21 mouse cellular contexts compared by ENCODE assay signal in genomic region chr5:146418092-146418491, GRCm38 (mm10). TPM values are rescaled to one million over a fixed set of nuclear protein-coding genes. Genes with fewer than 3 reads are reported as not detected.
A peak's percentile ranks its signal among the peaks of the same experiment; 100 is the strongest.
DNase-seq lines count a peak whose midpoint lies in the region; ATAC-seq and TF ChIP-seq lines count a peak whose summit lies in the region.
"Had no signal": no experiment of that assay in that cellular context is flagged by ENCODE, and none has a peak within 500 bp of the region (broad histone marks: within the 10 kb centered on the region; RNA-seq: fewer than 3 reads in every experiment).

No protein-coding gene starts in this region.

- peaks cover 23% of the 10 kb centered on the region for H3K4me1 ChIP-seq in hindbrain, postnatal 0 days (ENCODE audit: insufficient read depth, low read length)
- peaks cover 30% of the 10 kb centered on the region for H3K4me1 ChIP-seq in hindbrain, embryonic 10.5 days (replicated peaks)
- H3K4me1 ChIP-seq in neural tube, embryonic 15.5 days: peaks cover 44% of the 10 kb centered on the region
- no peaks in the 10 kb centered on the region for H3K4me1 ChIP-seq in intestine, embryonic 16.5 days (ENCODE audit: control insufficient read depth, insufficient read depth, low read length)
- H3K4me1 ChIP-seq: intestine, embryonic 15.5 days; limb, embryonic 13.5 days had no signal

- H3K36me3 ChIP-seq in hindbrain, postnatal 0 days (ENCODE audit: insufficient read depth, low read length): no peaks in the 10 kb centered on the region
- 0 out of 2 replicates have a peak, but pooled peaks cover 2% of the 10 kb centered on the region for H3K36me3 ChIP-seq in hindbrain, embryonic 10.5 days
- no peaks in the 10 kb centered on the region for H3K36me3 ChIP-seq in neural tube, embryonic 15.5 days
- no peaks in the 10 kb centered on the region for H3K36me3 ChIP-seq in intestine, embryonic 16.5 days (ENCODE audit: control insufficient read depth, insufficient read depth, low read length)
- H3K36me3 ChIP-seq: embryonic facial prominence, embryonic 15.5 days; heart, embryonic 13.5 days; intestine, embryonic 15.5 days; limb, embryonic 13.5 days had no signal

- TF ChIP-seq CTCF in hindbrain, postnatal 0 days (IDR thresholded peaks at IDR 0.05; ENCODE audit: low read depth): no peak

- no peaks in the 10 kb centered on the region for H3K27me3 ChIP-seq in hindbrain, postnatal 0 days (ENCODE audit: insufficient read depth, low read length)
- H3K27me3 ChIP-seq in hindbrain, embryonic 10.5 days (ENCODE audit: insufficient read depth, poor library complexity, severe bottlenecking): no peaks in the 10 kb centered on the region
- no peaks in the 10 kb centered on the region for H3K27me3 ChIP-seq in neural tube, embryonic 15.5 days (replicated peaks)
- no peaks in the 10 kb centered on the region for H3K27me3 ChIP-seq in intestine, embryonic 16.5 days (replicated peaks; ENCODE audit: control insufficient read depth, insufficient read depth, low read length)
- H3K27me3 ChIP-seq: embryonic facial prominence, embryonic 15.5 days; forebrain, embryonic 13.5 days; intestine, embryonic 15.5 days; limb, embryonic 13.5 days had no signal

- no peak for ATAC-seq in hindbrain, postnatal 0 days
- ATAC-seq in neural tube, embryonic 15.5 days (ENCODE audit: low FRiP score): no peak
- ATAC-seq in intestine, embryonic 16.5 days: no peak
- ATAC-seq: CD4-positive, CD25-positive, alpha-beta regulatory T cell, adult 4 months; forebrain, embryonic 13.5 days; intestine, embryonic 15.5 days had no signal

- H3K4me2 ChIP-seq in hindbrain, postnatal 0 days (ENCODE audit: low read depth, low read length): no peak overlapping the region
- no peak overlapping the region for H3K4me2 ChIP-seq in neural tube, embryonic 15.5 days
- no peak overlapping the region for H3K4me2 ChIP-seq in intestine, embryonic 16.5 days (ENCODE audit: low read depth, low read length)
- H3K4me2 ChIP-seq: embryonic facial prominence, embryonic 15.5 days; forebrain, embryonic 13.5 days; heart, embryonic 13.5 days; intestine, embryonic 15.5 days; limb, embryonic 13.5 days had no signal

- no peak overlapping the region for H3K27ac ChIP-seq in hindbrain, postnatal 0 days
- H3K27ac ChIP-seq in hindbrain, embryonic 10.5 days: no peak overlapping the region
- no peak overlapping the region for H3K27ac ChIP-seq in neural tube, embryonic 15.5 days (replicated peaks)
- no peak overlapping the region for H3K27ac ChIP-seq in intestine, embryonic 16.5 days (ENCODE audit: low read length)
- H3K27ac ChIP-seq: embryonic facial prominence, embryonic 15.5 days; forebrain, embryonic 13.5 days; gastrocnemius, adult 2 months; heart, embryonic 13.5 days; intestine, embryonic 15.5 days; limb, embryonic 13.5 days had no signal

- WGBS in hindbrain, postnatal 0 days: 39% methylated on average over 7 of the region's 7 CpGs
- WGBS in hindbrain, embryonic 10.5 days: 92% methylated on average over 7 of the region's 7 CpGs
- WGBS in neural tube, embryonic 15.5 days: 62% methylated on average over 7 of the region's 7 CpGs
- WGBS in intestine, embryonic 16.5 days: 64% methylated on average over 7 of the region's 7 CpGs

- H3K4me3 ChIP-seq in hindbrain, postnatal 0 days (ENCODE audit: low read length): no peak overlapping the region
- no peak overlapping the region for H3K4me3 ChIP-seq in hindbrain, embryonic 10.5 days
- H3K4me3 ChIP-seq in neural tube, embryonic 15.5 days (replicated peaks): no peak overlapping the region
- H3K4me3 ChIP-seq in intestine, embryonic 16.5 days (ENCODE audit: low read length): no peak overlapping the region
- H3K4me3 ChIP-seq: embryonic facial prominence, embryonic 15.5 days; forebrain, embryonic 13.5 days; gastrocnemius, adult 2 months; heart, embryonic 13.5 days; intestine, embryonic 15.5 days; limb, embryonic 13.5 days had no signal

- H3K9me3 ChIP-seq in hindbrain, postnatal 0 days (ENCODE audit: low read length): no peaks in the 10 kb centered on the region
- no peaks in the 10 kb centered on the region for H3K9me3 ChIP-seq in hindbrain, embryonic 10.5 days
- no peaks in the 10 kb centered on the region for H3K9me3 ChIP-seq in neural tube, embryonic 15.5 days (replicated peaks)
- H3K9me3 ChIP-seq in intestine, embryonic 16.5 days (ENCODE audit: control insufficient read depth, low read length): no peaks in the 10 kb centered on the region
- H3K9me3 ChIP-seq: embryonic facial prominence, embryonic 15.5 days; forebrain, embryonic 13.5 days; heart, embryonic 13.5 days; intestine, embryonic 15.5 days; limb, embryonic 13.5 days had no signal

- H3K9ac ChIP-seq in hindbrain, postnatal 0 days (replicated peaks; ENCODE audit: low read length): no peak overlapping the region
- no peak overlapping the region for H3K9ac ChIP-seq in neural tube, embryonic 15.5 days (replicated peaks)
- H3K9ac ChIP-seq in intestine, embryonic 16.5 days (ENCODE audit: low read depth, low read length): no peak overlapping the region
- H3K9ac ChIP-seq: embryonic facial prominence, embryonic 15.5 days; forebrain, embryonic 13.5 days; heart, embryonic 13.5 days; intestine, embryonic 15.5 days; limb, embryonic 13.5 days had no signal

- DNase-seq in hindbrain, postnatal 0 days (ENCODE audit: low spot score): peak; percentile 56
- DNase-seq in hindbrain, embryonic 10.5 days (ENCODE audit: low spot score): no peak
- DNase-seq in right cerebral cortex, postnatal 25 days: peak; percentile 15
- no peak for DNase-seq in right cerebral cortex, postnatal 14 days
- peak; percentile 69 to 79 for DNase-seq in cerebellum, adult 18-20 months
- no peak for DNase-seq in layer of hippocampus, postnatal 36 days
- DNase-seq: gastrocnemius, adult 2 months; kidney, postnatal 14 days; lung, adult 18-20 months; thymus, adult 18-20 months had no signal

RNA-seq across cellular contexts. Expression of gene Wasf3, which starts 33.3 kb away (rescaled TPM):
- 38.6 and 39.8 TPM in 2 replicates for total RNA-seq in hindbrain, postnatal 0 days (2014; rRNA removed)
- 15.7 and 17.0 TPM in 2 replicates for polyA plus RNA-seq in hindbrain, postnatal 0 days (2015; fragmentation: Nextera tagmentation; extraction: Ambion mirVana)
- polyA plus RNA-seq in hindbrain, embryonic 10.5 days (2016; fragmentation: Nextera tagmentation; extraction: Ambion mirVana): 13.1 and 16.7 TPM in 2 replicates
- polyA plus RNA-seq in neural tube, embryonic 15.5 days (2015; fragmentation: Nextera tagmentation; extraction: Ambion mirVana): 19.4 and 22.2 TPM in 2 replicates
- polyA plus RNA-seq in intestine, embryonic 16.5 days (2015; fragmentation: Nextera tagmentation; extraction: Ambion mirVana): 1.2 and 1.3 TPM in 2 replicates
- total RNA-seq in layer of hippocampus, postnatal 36 days (2021): 100 to 1,000 TPM; 104 to 106 TPM
- total RNA-seq: hematopoietic stem cell, adult 5-6 weeks; megakaryocyte progenitor cell, adult 5-6 weeks; neutrophil, adult 5-6 weeks had no signal
- polyA plus RNA-seq: CD4-positive, CD25-positive, alpha-beta regulatory T cell, adult 4 months had no signal

Comparison
In these comparisons a context has a peak if more than half of its experiments do, and no peak if none do; other contexts are left out.
1. DNase-seq: peak in hindbrain, postnatal 0 days (single experiment), right cerebral cortex, postnatal 25 days (single experiment) and cerebellum, adult 18-20 months (2 of 2); none in hindbrain, embryonic 10.5 days (single experiment), right cerebral cortex, postnatal 14 days (single experiment) and layer of hippocampus, postnatal 36 days (0 of 2).